Mouse (Mus musculus): ENCODE results near the gene Tango6. TPM values are rescaled to one million over a fixed set of nuclear protein-coding genes. Genes with fewer than 3 reads are reported as not detected.

Gene Tango6
- total and polyA plus RNA-seq, 2 experiments from 2014 or later, result 4.0 to 13.5 TPM

DNA sequence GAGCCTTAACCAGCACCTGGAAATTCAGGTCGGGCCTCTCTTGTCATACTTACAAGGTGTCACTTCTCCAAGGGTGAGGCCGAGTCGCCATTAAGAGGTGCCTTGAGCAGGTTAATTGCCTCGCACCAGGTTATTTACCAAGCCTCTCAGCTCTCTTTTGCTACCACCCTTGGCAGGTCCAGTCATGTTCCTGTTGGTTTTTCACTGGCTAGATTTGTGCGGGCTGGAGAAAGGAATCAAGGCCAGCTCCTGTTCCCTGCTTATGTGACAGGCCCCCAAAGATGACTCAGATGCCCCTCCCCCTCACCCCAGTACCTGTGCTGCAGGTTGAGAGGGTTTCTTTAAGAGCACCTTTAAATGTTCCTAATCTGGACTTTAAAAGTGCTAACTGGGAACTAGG lies 36.1 kb upstream of the Tango6 start:
- no peak overlapping the region for H3K4me2 ChIP-seq (ENCODE audit: low read depth, low read length)
- no peak overlapping the region for H3K4me3 ChIP-seq (ENCODE audit: low read depth, low read length)
- WGBS, result 79% methylated on average over 5 of the region's 5 CpGs

DNA sequence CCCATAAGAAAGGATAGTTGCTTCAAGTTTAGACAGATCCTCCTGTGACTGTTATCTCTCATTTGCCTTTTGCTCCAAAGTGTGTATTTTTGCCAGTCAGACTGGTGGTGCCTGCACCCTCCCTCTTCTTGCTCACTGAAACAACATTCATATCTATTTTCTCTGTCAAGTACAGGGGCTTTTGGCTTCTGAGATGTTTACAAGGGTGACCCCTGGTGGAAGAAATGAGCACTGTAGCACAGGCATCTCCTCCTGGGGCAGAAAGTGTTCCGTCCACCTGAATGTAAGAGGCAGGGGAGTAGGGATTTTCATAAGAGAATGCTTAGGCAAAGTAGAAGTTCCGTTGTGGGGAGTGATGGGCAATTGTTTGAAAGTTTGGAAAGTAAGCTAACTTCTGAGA lies 35.5 kb upstream of the Tango6 start:
- Histone ChIP-seq H3K4me3 (ENCODE audit: low read depth, low read length) (no peak overlapping the region), H3K9ac (replicated peaks; ENCODE audit: low read depth, low read length) (no peak overlapping the region), H3K27ac (ENCODE audit: low read depth) (no peak overlapping the region), H3K9me3 (replicated peaks; ENCODE audit: control insufficient read depth, low read length) (no peaks in the 10 kb centered on the region), H3K36me3 (replicated peaks; ENCODE audit: control insufficient read depth, insufficient read depth, low read length) (no peaks in the 10 kb centered on the region), H3K4me1 (ENCODE audit: control insufficient read depth, insufficient read depth) (no peaks in the 10 kb centered on the region), H3K4me2 (ENCODE audit: low read depth, low read length) (no peak overlapping the region), H3K27me3 (ENCODE audit: control insufficient read depth, insufficient read depth, low read length) (no peaks in the 10 kb centered on the region)
- DNase-seq (ENCODE audit: low spot score), result peak; percentile 46
- no peak for TF ChIP-seq EP300 (IDR thresholded peaks at IDR 0.05; ENCODE audit: low read depth)
- TF ChIP-seq CTCF (IDR thresholded peaks at IDR 0.05; ENCODE audit: low read depth), result peak; percentile 92
- no peak for ATAC-seq (ENCODE audit: insufficient read depth, low read depth)
- 29% methylated on average over 2 of the region's 2 CpGs for WGBS

More for the DNA sequence above, 36.1 kb upstream of the Tango6 start:
- no peaks in the 10 kb centered on the region for H3K4me1 ChIP-seq (ENCODE audit: control insufficient read depth, insufficient read depth)
- no peaks in the 10 kb centered on the region for H3K9me3 ChIP-seq (replicated peaks; ENCODE audit: control insufficient read depth, low read length)
- H3K27me3 ChIP-seq (ENCODE audit: control insufficient read depth, insufficient read depth, low read length), result no peaks in the 10 kb centered on the region
- H3K36me3 ChIP-seq (replicated peaks; ENCODE audit: control insufficient read depth, insufficient read depth, low read length), result no peaks in the 10 kb centered on the region
- no peak overlapping the region for H3K9ac ChIP-seq (replicated peaks; ENCODE audit: low read depth, low read length)
- H3K27ac ChIP-seq (ENCODE audit: low read depth), result no peak overlapping the region
- ATAC-seq (ENCODE audit: insufficient read depth, low read depth), result no peak
- TF ChIP-seq EP300 (IDR thresholded peaks at IDR 0.05; ENCODE audit: low read depth) (no peak), CTCF (IDR thresholded peaks at IDR 0.05; ENCODE audit: low read depth) (no peak)
- DNase-seq (ENCODE audit: low spot score), result no peak

DNA sequence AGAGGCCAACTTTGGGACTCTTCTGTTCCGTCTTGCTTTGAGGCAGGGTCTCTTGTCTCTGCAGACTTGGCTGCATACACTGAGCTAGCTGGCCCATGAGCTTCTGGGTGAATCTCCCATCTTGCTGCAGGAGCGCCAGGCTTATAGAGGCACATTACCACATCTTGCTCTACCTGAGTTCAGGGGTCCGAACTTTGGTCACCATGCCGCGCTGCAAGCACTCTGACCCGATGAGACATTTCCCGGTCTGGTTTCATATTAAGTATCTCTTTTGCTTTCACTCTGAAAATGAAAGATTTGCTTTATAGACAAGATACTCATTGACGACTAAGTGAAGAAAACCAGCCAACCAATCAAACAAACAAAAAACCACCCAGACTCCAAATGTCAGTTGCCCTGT lies 34.4 kb upstream of the Tango6 start:
- Histone ChIP-seq H3K27me3 (ENCODE audit: control insufficient read depth, insufficient read depth, low read length) (no peaks in the 10 kb centered on the region), H3K4me3 (ENCODE audit: low read depth, low read length) (no peak overlapping the region), H3K9me3 (replicated peaks; ENCODE audit: control insufficient read depth, low read length) (no peaks in the 10 kb centered on the region), H3K36me3 (replicated peaks; ENCODE audit: control insufficient read depth, insufficient read depth, low read length) (no peaks in the 10 kb centered on the region), H3K27ac (ENCODE audit: low read depth) (no peak overlapping the region), H3K4me2 (ENCODE audit: low read depth, low read length) (no peak overlapping the region), H3K9ac (replicated peaks; ENCODE audit: low read depth, low read length) (no peak overlapping the region), H3K4me1 (ENCODE audit: control insufficient read depth, insufficient read depth) (no peaks in the 10 kb centered on the region)
- ATAC-seq (ENCODE audit: insufficient read depth, low read depth) (no peak), DNase-seq (ENCODE audit: low spot score) (no peak)
- TF ChIP-seq CTCF (IDR thresholded peaks at IDR 0.05; ENCODE audit: low read depth) (no peak), EP300 (IDR thresholded peaks at IDR 0.05; ENCODE audit: low read depth) (no peak)
- 86% methylated on average over 8 of the region's 8 CpGs for WGBS

DNA sequence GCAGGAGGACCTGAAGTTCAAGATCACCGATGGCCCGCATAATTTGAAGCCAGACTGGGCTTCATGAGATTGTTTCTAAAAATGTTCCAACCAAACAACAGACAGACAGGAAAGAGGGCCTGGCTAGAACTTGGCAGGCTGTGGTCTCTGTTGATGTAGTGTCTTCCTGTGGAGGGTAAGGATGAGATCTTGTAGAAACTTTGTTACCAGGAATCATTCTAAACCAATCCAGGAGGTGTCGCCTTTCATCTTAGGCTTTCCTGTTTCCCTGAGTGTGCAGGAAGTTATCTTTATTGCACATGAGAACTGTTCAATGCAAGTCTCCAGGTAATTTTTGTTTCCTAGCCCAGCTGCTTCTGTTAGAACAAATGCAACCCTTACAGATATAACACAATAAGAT lies 30.9 kb upstream of the Tango6 start:
- DNase-seq (ENCODE audit: low spot score), result no peak
- Histone ChIP-seq H3K27ac (ENCODE audit: low read depth) (no peak overlapping the region), H3K27me3 (ENCODE audit: control insufficient read depth, insufficient read depth, low read length) (no peaks in the 10 kb centered on the region), H3K4me3 (ENCODE audit: low read depth, low read length) (no peak overlapping the region), H3K36me3 (replicated peaks; ENCODE audit: control insufficient read depth, insufficient read depth, low read length) (no peaks in the 10 kb centered on the region), H3K4me2 (ENCODE audit: low read depth, low read length) (no peak overlapping the region), H3K9ac (replicated peaks; ENCODE audit: low read depth, low read length) (no peak overlapping the region), H3K4me1 (ENCODE audit: control insufficient read depth, insufficient read depth) (no peaks in the 10 kb centered on the region), H3K9me3 (replicated peaks; ENCODE audit: control insufficient read depth, low read length) (no peaks in the 10 kb centered on the region)
- no peak for ATAC-seq (ENCODE audit: insufficient read depth, low read depth)
- TF ChIP-seq CTCF (IDR thresholded peaks at IDR 0.05; ENCODE audit: low read depth), result no peak
- TF ChIP-seq EP300 (IDR thresholded peaks at IDR 0.05; ENCODE audit: low read depth), result no peak
- WGBS, result 68% methylated on average over 3 of the region's 3 CpGs

DNA sequence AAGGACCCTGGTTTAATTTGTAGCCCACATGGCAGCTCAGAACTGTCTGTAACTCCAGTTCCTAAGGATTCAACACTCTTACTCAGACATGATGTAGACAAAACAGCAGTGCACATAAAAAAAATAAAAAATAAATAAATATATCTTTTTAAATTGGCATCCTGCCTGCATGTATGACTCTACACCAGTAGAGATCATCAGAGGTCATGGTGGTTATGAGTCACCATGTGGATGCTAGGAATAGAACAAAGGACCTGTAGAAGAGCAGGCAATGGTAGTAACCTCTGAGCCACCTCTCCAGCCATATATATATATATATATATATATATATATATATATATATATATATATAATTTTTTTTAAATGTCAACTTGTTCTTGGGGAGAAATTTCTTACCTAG lies 26.8 kb upstream of the Tango6 start:
- Histone ChIP-seq H3K27me3 (ENCODE audit: control insufficient read depth, insufficient read depth, low read length) (no peaks in the 10 kb centered on the region), H3K4me2 (ENCODE audit: low read depth, low read length) (no peak overlapping the region), H3K9me3 (replicated peaks; ENCODE audit: control insufficient read depth, low read length) (no peaks in the 10 kb centered on the region), H3K4me1 (ENCODE audit: control insufficient read depth, insufficient read depth) (no peaks in the 10 kb centered on the region), H3K27ac (ENCODE audit: low read depth) (no peak overlapping the region), H3K9ac (replicated peaks; ENCODE audit: low read depth, low read length) (no peak overlapping the region), H3K4me3 (ENCODE audit: low read depth, low read length) (no peak overlapping the region), H3K36me3 (replicated peaks; ENCODE audit: control insufficient read depth, insufficient read depth, low read length) (no peaks in the 10 kb centered on the region)
- DNase-seq (ENCODE audit: low spot score), result peak; percentile 35
- no peak for TF ChIP-seq EP300 (IDR thresholded peaks at IDR 0.05; ENCODE audit: low read depth)
- no peak for TF ChIP-seq CTCF (IDR thresholded peaks at IDR 0.05; ENCODE audit: low read depth)
- ATAC-seq (ENCODE audit: insufficient read depth, low read depth), result no peak

DNA sequence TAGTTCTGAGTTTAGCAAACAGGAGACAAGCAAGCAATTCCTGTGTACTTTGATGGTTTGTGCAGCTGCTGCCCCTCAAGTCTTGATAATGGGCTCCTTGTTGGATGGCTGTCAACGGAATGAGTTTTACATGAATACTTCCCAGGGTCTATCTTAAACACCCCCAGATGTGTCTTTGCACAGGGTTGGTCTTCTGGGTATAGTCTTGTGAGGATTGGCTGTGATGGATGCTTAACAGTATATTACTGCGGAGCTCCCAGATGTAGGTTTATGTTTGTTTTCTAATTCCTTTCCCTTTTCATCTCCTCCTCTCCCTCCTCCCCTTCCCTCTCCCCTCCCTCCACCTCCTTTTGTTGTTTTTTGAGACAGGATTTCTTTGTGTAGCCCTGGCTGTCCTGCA lies 10.1 kb upstream of the Tango6 start:
- Histone ChIP-seq H3K4me1 (ENCODE audit: control insufficient read depth, insufficient read depth) (no peaks in the 10 kb centered on the region), H3K4me3 (ENCODE audit: low read depth, low read length) (no peak overlapping the region), H3K36me3 (replicated peaks; ENCODE audit: control insufficient read depth, insufficient read depth, low read length) (no peaks in the 10 kb centered on the region), H3K9me3 (replicated peaks; ENCODE audit: control insufficient read depth, low read length) (no peaks in the 10 kb centered on the region), H3K27me3 (ENCODE audit: control insufficient read depth, insufficient read depth, low read length) (no peaks in the 10 kb centered on the region), H3K27ac (ENCODE audit: low read depth) (no peak overlapping the region), H3K9ac (replicated peaks; ENCODE audit: low read depth, low read length) (no peak overlapping the region), H3K4me2 (ENCODE audit: low read depth, low read length) (no peak overlapping the region)
- 63% methylated on average over 2 of the region's 2 CpGs for WGBS
- DNase-seq (ENCODE audit: low spot score), result no peak
- no peak for ATAC-seq (ENCODE audit: insufficient read depth, low read depth)
- TF ChIP-seq CTCF (IDR thresholded peaks at IDR 0.05; ENCODE audit: low read depth) (no peak), EP300 (IDR thresholded peaks at IDR 0.05; ENCODE audit: low read depth) (no peak)
